Mouse (Mus musculus) heart, adult 2 months (tissue): ENCODE data around the gene Pitpnc1. TPM values are rescaled to one million over a fixed set of nuclear protein-coding genes. Genes with fewer than 3 reads are reported as not detected.

Experiments used
- DNase-seq, 2 experiments: peaks; one replicate each; pipeline ENCODE4 v3.0.0; 2021
- H3K27ac ChIP-seq: fragments of 200-600 bp; 2 replicates; pipeline ENCODE4 v1.8.1; 2022
- H3K27me3 ChIP-seq: fragments of 200-500 bp; 2 replicates; pipeline ENCODE4 v1.6.1; 2012; ENCODE audit warnings: mild to moderate bottlenecking, low read length, inconsistent platforms, mixed read lengths; ENCODE audit not compliant: control insufficient read depth, insufficient read depth
- H3K36me3 ChIP-seq: fragments of 200-500 bp; 2 replicates; pipeline ENCODE4 v1.6.1; 2012; ENCODE audit warnings: low read length, inconsistent platforms; ENCODE audit not compliant: control insufficient read depth, insufficient read depth
- H3K4me1 ChIP-seq: fragments of 200-500 bp; 2 replicates; pipeline ENCODE4 v1.6.1; 2011; ENCODE audit warnings: low read length; ENCODE audit not compliant: control insufficient read depth, insufficient read depth
- H3K4me3 ChIP-seq: fragments of 200-600 bp; 2 replicates; pipeline ENCODE4 v1.8.1; 2022
- H3K79me2 ChIP-seq: fragments of 200-500 bp; replicated peaks from 2 replicates; pipeline ENCODE4 v1.6.1; 2012; ENCODE audit warnings: mild to moderate bottlenecking, inconsistent platforms, low read length, moderate library complexity, mixed read lengths; ENCODE audit not compliant: control insufficient read depth, insufficient read depth
- H3K9ac ChIP-seq: fragments of 200-500 bp; 2 replicates; pipeline ENCODE4 v1.6.1; 2012; ENCODE audit warnings: low read depth, mild to moderate bottlenecking, control low read depth, inconsistent platforms, low read length, mixed read lengths
- CTCF ChIP-seq: fragments of 200-600 bp; IDR thresholded peaks from 2 replicates; pipeline ENCODE4 v1.8.1; 2022; ENCODE audit warnings: antibody characterized with exemption, mild to moderate bottlenecking, moderate library complexity
- EP300 ChIP-seq: fragments of 200-500 bp; IDR thresholded peaks from 2 replicates; pipeline ENCODE4 v1.6.1; 2011; ENCODE audit warnings: low read depth, low read length, control low read depth; ENCODE audit not compliant: insufficient read depth
- POLR2A ChIP-seq: fragments of 200-500 bp; IDR thresholded peaks from 2 replicates; pipeline ENCODE4 v1.6.1; 2011; ENCODE audit warnings: mild to moderate bottlenecking, low read depth, low read length, control low read depth; ENCODE audit not compliant: insufficient read depth
- WGBS: fragments of 180-500 bp; shearing (Covaris S2); methylation state at CpG from one replicate; pipeline ENCODE4 v1.1.7; 2018; 5-methylcytosine and 5-hydroxymethylcytosine counted together
- intact Hi-C: fragments of 180-260 bp; cut with DNase I; formaldehyde crosslinking; loops from one replicate; pipeline ENCODE4 v1.15.1; 2025
- polyA plus RNA-seq: library from polyadenylated mRNA; depleted of rRNA; stranded (reverse); fragments of >200 nt; gene quantifications from 2 replicates; pipeline ENCODE4 v1.2.3, GENCODE M21; 2012
- total RNA-seq, 2 experiments: library from RNA; stranded (reverse); gene quantifications; 2 replicates each; pipeline ENCODE4 v1.2.3; 2021

Gene Pitpnc1
- total and polyA plus RNA-seq, 3 experiments: 22.7 to 68.1 (median 66.4) TPM

DNA sequence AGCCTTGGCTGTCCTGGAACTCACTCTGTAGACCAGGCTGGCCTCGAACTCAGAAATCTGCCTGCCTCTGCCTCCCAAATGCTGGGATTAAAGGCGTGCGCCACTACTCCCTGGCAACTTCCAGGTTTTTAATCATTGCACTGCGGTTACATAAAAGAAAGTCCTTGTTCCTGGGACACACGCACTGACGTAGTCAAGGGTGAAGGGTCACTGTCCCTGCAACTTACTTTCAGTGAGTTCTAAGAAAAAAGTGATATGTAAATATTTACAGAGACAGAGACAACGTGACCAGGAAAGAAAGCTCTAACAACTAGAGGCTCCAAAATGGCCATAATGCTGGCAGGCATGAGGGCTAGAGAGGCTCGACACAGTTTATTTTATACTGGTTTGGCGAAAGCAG lies 199.9 kb downstream of the Pitpnc1 start:
- H3K4me1 ChIP-seq: peaks cover 1% of the 10 kb centered on the region; the same call in 1 of the 2 replicates
- H3K27me3 ChIP-seq: no peaks in the 10 kb centered on the region
- intact Hi-C loops: no loop called here
- no peak for DNase-seq
- 89% methylated on average over 9 of the region's 9 CpGs for WGBS
- TF ChIP-seq CTCF: no peak
- no peak for TF ChIP-seq POLR2A
- no peak for TF ChIP-seq EP300
- H3K9ac ChIP-seq: no peak overlapping the region
- H3K4me3 ChIP-seq: no peak overlapping the region
- no peaks in the 10 kb centered on the region for H3K36me3 ChIP-seq
- no peaks in the 10 kb centered on the region for H3K79me2 ChIP-seq
- no peak overlapping the region for H3K27ac ChIP-seq

DNA sequence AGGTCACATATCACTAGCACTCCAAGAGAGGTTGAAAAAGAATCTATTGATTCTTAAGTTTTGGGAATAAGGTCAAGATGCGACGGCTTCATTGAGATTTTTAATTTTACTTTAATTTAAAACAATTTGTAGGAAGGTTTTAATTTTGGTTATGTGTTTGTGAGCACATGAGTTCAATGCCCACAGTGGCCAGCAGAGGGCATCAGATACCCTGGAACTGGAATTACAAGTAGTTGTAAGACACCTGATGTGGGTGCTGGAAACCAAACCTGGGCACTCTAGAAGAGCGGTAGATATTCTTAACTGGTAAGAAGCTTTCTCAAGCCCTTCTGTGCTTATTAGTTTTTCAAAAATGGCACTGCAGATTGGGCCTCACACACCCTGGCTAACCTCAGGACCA lies 203.0 kb downstream of the Pitpnc1 start:
- Histone ChIP-seq H3K4me1 (peaks cover 1% of the 10 kb centered on the region; the same call in 1 of the 2 replicates), H3K79me2 (no peaks in the 10 kb centered on the region; the same call in 1 of the 2 replicates), H3K9ac (no peak overlapping the region), H3K36me3 (no peaks in the 10 kb centered on the region; the same call in 1 of the 2 replicates), H3K27me3 (no peaks in the 10 kb centered on the region), H3K4me3 (no peak overlapping the region), H3K27ac (no peak overlapping the region)
- intact Hi-C loops: no loop called here
- TF ChIP-seq POLR2A (no peak), CTCF (peak; percentile 63)
- 97% methylated on average over 3 of the region's 3 CpGs for WGBS
- DNase-seq: no peak

DNA sequence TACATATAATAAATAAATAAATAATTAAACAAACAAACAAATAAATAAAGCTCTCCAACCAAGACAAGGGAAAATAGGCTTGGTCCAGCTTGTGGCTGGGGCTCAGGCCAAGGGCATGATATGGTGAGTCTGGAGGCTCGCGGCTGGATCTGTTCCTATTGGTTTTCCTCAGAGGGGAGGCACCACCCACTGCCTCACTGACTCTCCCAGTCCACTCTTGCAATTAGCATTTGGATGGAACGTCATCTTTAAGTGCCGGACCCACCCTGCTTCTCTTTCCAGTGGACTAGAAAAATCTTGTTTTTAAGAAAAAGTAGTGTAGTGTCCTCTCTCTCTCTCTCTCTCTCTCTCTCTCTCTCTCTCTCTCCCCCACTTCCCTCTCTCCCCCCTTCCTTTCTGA lies 204.6 kb downstream of the Pitpnc1 start:
- DNase-seq: no peak
- Histone ChIP-seq H3K9ac (no peak overlapping the region), H3K79me2 (no peaks in the 10 kb centered on the region; the same call in 1 of the 2 replicates), H3K4me1 (peaks cover 2% of the 10 kb centered on the region; the same call in 1 of the 2 replicates), H3K27ac (peak overlapping the region; percentile 64), H3K36me3 (no peaks in the 10 kb centered on the region; the same call in 1 of the 2 replicates), H3K27me3 (no peaks in the 10 kb centered on the region), H3K4me3 (no peak overlapping the region)
- intact Hi-C loops: no loop called here
- TF ChIP-seq CTCF (no peak), EP300 (no peak), POLR2A (no peak)
- 81% methylated on average over 4 of the region's 4 CpGs for WGBS

DNA sequence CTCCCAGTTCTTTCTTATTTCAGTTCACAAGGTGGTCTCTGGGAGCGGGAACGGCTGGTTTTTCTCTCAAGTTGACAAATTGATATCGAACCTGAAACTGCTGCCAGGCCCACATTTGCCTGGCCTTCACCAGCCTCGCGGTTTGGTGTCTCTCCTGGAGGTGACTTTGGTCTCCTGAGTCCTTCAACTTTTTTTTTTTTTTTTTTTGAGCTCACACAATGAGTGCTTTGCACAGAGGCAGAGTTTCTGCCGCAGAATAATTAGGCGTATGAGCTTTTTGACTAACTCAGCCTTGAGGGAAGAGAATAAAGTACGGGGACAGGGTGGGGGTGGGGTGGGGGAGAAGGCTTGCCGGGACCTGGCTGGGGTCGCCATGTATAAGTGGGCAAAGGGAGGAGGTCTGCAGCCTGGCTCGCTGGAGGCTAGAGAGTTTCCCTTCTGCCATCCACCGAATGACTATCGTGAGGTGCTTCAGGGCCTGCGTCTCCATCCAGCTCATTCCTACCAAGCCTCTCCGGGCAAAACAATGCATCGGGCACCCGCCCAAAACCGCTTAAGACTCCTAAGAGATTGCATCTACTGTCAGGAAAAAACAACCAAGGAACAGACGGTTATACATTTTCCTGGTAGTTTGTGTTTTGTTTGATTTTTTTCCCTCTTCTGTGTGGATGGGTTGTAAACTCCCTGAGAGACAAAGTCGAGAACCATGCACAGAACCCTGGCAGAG lies 205.4 kb downstream of the Pitpnc1 start:
- no peak overlapping the region; the same call in 1 of the 2 replicates for H3K9ac ChIP-seq
- peak overlapping the region; percentile 64 for H3K27ac ChIP-seq
- peak; percentile 70 to 71 for DNase-seq
- TF ChIP-seq EP300 (no peak), POLR2A (no peak), CTCF (no peak)
- no peak overlapping the region for H3K4me3 ChIP-seq
- H3K4me1 ChIP-seq: peaks cover 2% of the 10 kb centered on the region; the same call in 1 of the 2 replicates
- no peaks in the 10 kb centered on the region; the same call in 1 of the 2 replicates for H3K36me3 ChIP-seq
- no peaks in the 10 kb centered on the region; the same call in 1 of the 2 replicates for H3K79me2 ChIP-seq
- WGBS: 32% methylated on average over 20 of the region's 20 CpGs
- intact Hi-C loops: no loop called here
- no peaks in the 10 kb centered on the region for H3K27me3 ChIP-seq

DNA sequence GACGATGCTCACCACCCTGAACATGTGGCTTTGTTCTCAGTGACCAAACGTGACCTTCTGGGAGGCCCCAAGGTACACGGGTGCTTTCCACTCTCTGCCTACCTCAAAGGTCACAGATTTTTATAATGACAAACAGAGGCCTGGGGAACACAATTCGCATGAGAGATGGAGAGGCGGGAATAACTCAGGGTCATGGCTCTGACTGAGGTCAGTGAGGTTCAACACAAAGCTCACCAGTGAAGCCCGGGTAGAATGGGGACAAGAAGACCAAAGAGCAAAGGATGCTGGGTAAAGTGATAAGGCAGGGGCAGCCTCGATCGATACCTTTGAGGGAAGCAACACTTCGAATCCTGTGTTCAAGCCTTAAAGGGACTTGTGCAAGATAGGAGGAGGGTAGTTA lies 206.7 kb downstream of the Pitpnc1 start:
- Histone ChIP-seq H3K4me3 (no peak overlapping the region), H3K4me1 (peaks cover 2% of the 10 kb centered on the region; the same call in 1 of the 2 replicates), H3K36me3 (no peaks in the 10 kb centered on the region; the same call in 1 of the 2 replicates), H3K27me3 (no peaks in the 10 kb centered on the region), H3K27ac (no peak overlapping the region), H3K79me2 (no peaks in the 10 kb centered on the region; the same call in 1 of the 2 replicates), H3K9ac (no peak overlapping the region)
- no peak for DNase-seq
- WGBS: 77% methylated on average over 9 of the region's 9 CpGs
- intact Hi-C loops: no loop called here
- TF ChIP-seq EP300 (no peak), CTCF (no peak), POLR2A (no peak)

DNA sequence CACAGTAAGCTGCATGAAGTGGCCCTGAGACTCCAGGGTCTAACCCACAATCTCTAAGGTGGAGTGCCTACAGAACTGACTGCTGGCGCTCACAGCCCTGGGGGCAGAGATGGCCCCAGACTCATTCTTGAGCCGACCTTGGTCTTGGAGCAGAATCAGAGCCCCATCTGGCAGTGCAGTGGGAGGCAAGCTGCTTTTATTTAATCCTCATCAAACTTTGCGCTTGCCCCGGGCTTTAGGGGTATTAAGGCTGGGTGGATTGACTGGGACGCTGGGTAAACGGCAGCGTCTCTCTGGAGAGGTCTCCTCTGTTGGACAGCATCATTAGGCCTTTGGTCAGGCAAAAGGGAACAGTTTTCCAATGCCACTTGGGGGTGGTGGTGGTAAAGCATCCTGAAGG lies 211.1 kb downstream of the Pitpnc1 start:
- Histone ChIP-seq H3K36me3 (no peaks in the 10 kb centered on the region; the same call in 1 of the 2 replicates), H3K4me3 (no peak overlapping the region), H3K27ac (no peak overlapping the region), H3K79me2 (no peaks in the 10 kb centered on the region; the same call in 1 of the 2 replicates), H3K4me1 (peaks cover 3% of the 10 kb centered on the region; the same call in 1 of the 2 replicates), H3K9ac (no peak overlapping the region), H3K27me3 (no peaks in the 10 kb centered on the region)
- TF ChIP-seq CTCF (no peak), EP300 (no peak), POLR2A (no peak)
- intact Hi-C loops: loop anchor here (5.0 kb wide), 1 partner anchor 37 kb away; no protein-coding TSS in a partner anchor
- DNase-seq: no peak
- WGBS: 90% methylated on average over 7 of the region's 7 CpGs
